Mouse (Mus musculus): ENCODE measurements at regions not wholly inside any gene's neighbourhood (a gene's known extent, or its start where the extent isn't known, plus 50 kb on each side); places are given as distances from the start of the nearest gene placed in this dataset.

GRCm38 (mm10) chr11:82618457-82618856 lies 145.7 kb downstream of the Cct6b start:
- H3K4me2 ChIP-seq (ENCODE audit: low read length), result no peak overlapping the region
- H3K9me3 ChIP-seq (ENCODE audit: control insufficient read depth, low read length), result no peaks in the 10 kb centered on the region
- ATAC-seq, result no peak

GRCm38 (mm10) chr11:82616856-82617255 lies 147.3 kb downstream of the Cct6b start:
- Histone ChIP-seq H3K4me3 (replicated peaks; ENCODE audit: low read length) (no peak overlapping the region), H3K36me3 (ENCODE audit: control insufficient read depth, insufficient read depth) (no peaks in the 10 kb centered on the region), H3K27ac (ENCODE audit: low read length) (no peak overlapping the region), H3K27me3 (replicated peaks; ENCODE audit: control insufficient read depth, insufficient read depth, low read length) (peaks cover 2% of the 10 kb centered on the region; the same call in 1 of the 2 replicates), H3K9ac (replicated peaks; ENCODE audit: low read depth, low read length) (no peak overlapping the region), H3K9me3 (ENCODE audit: control insufficient read depth, low read length) (no peaks in the 10 kb centered on the region), H3K4me2 (ENCODE audit: low read length) (no peak overlapping the region), H3K4me1 (replicated peaks; ENCODE audit: control insufficient read depth, insufficient read depth, low read length) (peaks cover 21% of the 10 kb centered on the region)
- ATAC-seq, result no peak
- 52% methylated on average over 7 of the region's 7 CpGs for WGBS

More at GRCm38 (mm10) chr11:82618457-82618856, 145.7 kb downstream of the Cct6b start:
- no peak overlapping the region for H3K9ac ChIP-seq (replicated peaks; ENCODE audit: low read depth, low read length)
- no peak overlapping the region for H3K27ac ChIP-seq (ENCODE audit: low read length)
- 3% methylated on average over 9 of the region's 9 CpGs for WGBS
- no peaks in the 10 kb centered on the region for H3K36me3 ChIP-seq (ENCODE audit: control insufficient read depth, insufficient read depth)
- peaks cover 21% of the 10 kb centered on the region for H3K4me1 ChIP-seq (replicated peaks; ENCODE audit: control insufficient read depth, insufficient read depth, low read length)
- peaks cover 2% of the 10 kb centered on the region; the same call in 1 of the 2 replicates for H3K27me3 ChIP-seq (replicated peaks; ENCODE audit: control insufficient read depth, insufficient read depth, low read length)
- no peak overlapping the region for H3K4me3 ChIP-seq (replicated peaks; ENCODE audit: low read length)

GRCm38 (mm10) chr11:82614356-82614755 lies 149.8 kb downstream of the Cct6b start:
- H3K9ac ChIP-seq (replicated peaks; ENCODE audit: low read depth, low read length), result no peak overlapping the region
- WGBS, result 95% methylated on average over 9 of the region's 9 CpGs

GRCm38 (mm10) chr11:82613503-82613902 lies 150.6 kb downstream of the Cct6b start:
- Histone ChIP-seq H3K27ac (ENCODE audit: low read length) (no peak overlapping the region), H3K9ac (replicated peaks; ENCODE audit: low read depth, low read length) (no peak overlapping the region), H3K36me3 (ENCODE audit: control insufficient read depth, insufficient read depth) (no peaks in the 10 kb centered on the region), H3K4me2 (ENCODE audit: low read length) (no peak overlapping the region), H3K9me3 (ENCODE audit: control insufficient read depth, low read length) (no peaks in the 10 kb centered on the region), H3K27me3 (replicated peaks; ENCODE audit: control insufficient read depth, insufficient read depth, low read length) (peaks cover 2% of the 10 kb centered on the region; the same call in 1 of the 2 replicates), H3K4me1 (replicated peaks; ENCODE audit: control insufficient read depth, insufficient read depth, low read length) (peaks cover 12% of the 10 kb centered on the region), H3K4me3 (replicated peaks; ENCODE audit: low read length) (no peak overlapping the region)
- ATAC-seq, result no peak
- 23% methylated on average over 6 of the region's 6 CpGs for WGBS

More at GRCm38 (mm10) chr11:82614356-82614755, 149.8 kb downstream of the Cct6b start:
- no peak overlapping the region for H3K27ac ChIP-seq (ENCODE audit: low read length)
- H3K9me3 ChIP-seq (ENCODE audit: control insufficient read depth, low read length), result no peaks in the 10 kb centered on the region
- peaks cover 2% of the 10 kb centered on the region; the same call in 1 of the 2 replicates for H3K27me3 ChIP-seq (replicated peaks; ENCODE audit: control insufficient read depth, insufficient read depth, low read length)
- H3K4me2 ChIP-seq (ENCODE audit: low read length), result no peak overlapping the region
- H3K4me3 ChIP-seq (replicated peaks; ENCODE audit: low read length), result no peak overlapping the region
- ATAC-seq, result no peak
- H3K4me1 ChIP-seq (replicated peaks; ENCODE audit: control insufficient read depth, insufficient read depth, low read length), result peaks cover 13% of the 10 kb centered on the region
- H3K36me3 ChIP-seq (ENCODE audit: control insufficient read depth, insufficient read depth), result no peaks in the 10 kb centered on the region

- ATAC-seq, result no peak
- Histone ChIP-seq H3K4me3 (replicated peaks; ENCODE audit: low read length) (no peak overlapping the region), H3K36me3 (ENCODE audit: control insufficient read depth, insufficient read depth) (no peaks in the 10 kb centered on the region), H3K9me3 (ENCODE audit: control insufficient read depth, low read length) (no peaks in the 10 kb centered on the region), H3K27ac (ENCODE audit: low read length) (no peak overlapping the region), H3K9ac (replicated peaks; ENCODE audit: low read depth, low read length) (no peak overlapping the region), H3K4me1 (replicated peaks; ENCODE audit: control insufficient read depth, insufficient read depth, low read length) (peaks cover 3% of the 10 kb centered on the region), H3K27me3 (replicated peaks; ENCODE audit: control insufficient read depth, insufficient read depth, low read length) (no peaks in the 10 kb centered on the region), H3K4me2 (ENCODE audit: low read length) (no peak overlapping the region)
Measured at GRCm38 (mm10) chr11:82612026-82612425, 152.1 kb downstream of the Cct6b start.

GRCm38 (mm10) chr11:82608963-82609362 lies 155.2 kb downstream of the Cct6b start:
- ATAC-seq, result no peak
- WGBS, result 44% methylated on average over 1 of the region's 1 CpGs

GRCm38 (mm10) chr11:82607661-82608060 lies 156.5 kb downstream of the Cct6b start:
- no peak overlapping the region for H3K4me2 ChIP-seq (ENCODE audit: low read length)
- no peaks in the 10 kb centered on the region for H3K9me3 ChIP-seq (ENCODE audit: control insufficient read depth, low read length)

More at GRCm38 (mm10) chr11:82608963-82609362, 155.2 kb downstream of the Cct6b start:
- Histone ChIP-seq H3K4me3 (replicated peaks; ENCODE audit: low read length) (no peak overlapping the region), H3K9me3 (ENCODE audit: control insufficient read depth, low read length) (no peaks in the 10 kb centered on the region), H3K9ac (replicated peaks; ENCODE audit: low read depth, low read length) (no peak overlapping the region), H3K4me2 (ENCODE audit: low read length) (no peak overlapping the region), H3K27me3 (replicated peaks; ENCODE audit: control insufficient read depth, insufficient read depth, low read length) (no peaks in the 10 kb centered on the region), H3K4me1 (replicated peaks; ENCODE audit: control insufficient read depth, insufficient read depth, low read length) (no peaks in the 10 kb centered on the region), H3K36me3 (ENCODE audit: control insufficient read depth, insufficient read depth) (no peaks in the 10 kb centered on the region), H3K27ac (ENCODE audit: low read length) (no peak overlapping the region)

GRCm38 (mm10) chr11:82604251-82604835 lies 159.8 kb downstream of the Cct6b start:
- WGBS, result 85% methylated on average over 7 of the region's 7 CpGs
- H3K4me1 ChIP-seq (replicated peaks; ENCODE audit: control insufficient read depth, insufficient read depth, low read length), result peaks cover 8% of the 10 kb centered on the region; the same call in 1 of the 2 replicates

More at GRCm38 (mm10) chr11:82607661-82608060, 156.5 kb downstream of the Cct6b start:
- 76% methylated on average over 5 of the region's 5 CpGs for WGBS
- Histone ChIP-seq H3K27me3 (replicated peaks; ENCODE audit: control insufficient read depth, insufficient read depth, low read length) (no peaks in the 10 kb centered on the region), H3K27ac (ENCODE audit: low read length) (no peak overlapping the region), H3K4me3 (replicated peaks; ENCODE audit: low read length) (no peak overlapping the region), H3K9ac (replicated peaks; ENCODE audit: low read depth, low read length) (no peak overlapping the region), H3K4me1 (replicated peaks; ENCODE audit: control insufficient read depth, insufficient read depth, low read length) (peaks cover 7% of the 10 kb centered on the region; the same call in 1 of the 2 replicates), H3K36me3 (ENCODE audit: control insufficient read depth, insufficient read depth) (no peaks in the 10 kb centered on the region)
- ATAC-seq, result no peak

GRCm38 (mm10) chr11:82602818-82603217 lies 161.3 kb downstream of the Cct6b start:
- Histone ChIP-seq H3K36me3 (ENCODE audit: control insufficient read depth, insufficient read depth) (no peaks in the 10 kb centered on the region), H3K9me3 (ENCODE audit: control insufficient read depth, low read length) (no peaks in the 10 kb centered on the region), H3K4me1 (replicated peaks; ENCODE audit: control insufficient read depth, insufficient read depth, low read length) (peaks cover 8% of the 10 kb centered on the region; the same call in 1 of the 2 replicates), H3K9ac (replicated peaks; ENCODE audit: low read depth, low read length) (no peak overlapping the region), H3K27me3 (replicated peaks; ENCODE audit: control insufficient read depth, insufficient read depth, low read length) (no peaks in the 10 kb centered on the region), H3K27ac (ENCODE audit: low read length) (no peak overlapping the region), H3K4me3 (replicated peaks; ENCODE audit: low read length) (no peak overlapping the region), H3K4me2 (ENCODE audit: low read length) (no peak overlapping the region)
- 22% methylated on average over 11 of the region's 11 CpGs for WGBS
- no peak; the same call in 1 of the 2 replicates for ATAC-seq

More at GRCm38 (mm10) chr11:82604251-82604835, 159.8 kb downstream of the Cct6b start:
- Histone ChIP-seq H3K4me2 (ENCODE audit: low read length) (no peak overlapping the region), H3K4me3 (replicated peaks; ENCODE audit: low read length) (no peak overlapping the region), H3K36me3 (ENCODE audit: control insufficient read depth, insufficient read depth) (no peaks in the 10 kb centered on the region), H3K27ac (ENCODE audit: low read length) (no peak overlapping the region), H3K9ac (replicated peaks; ENCODE audit: low read depth, low read length) (no peak overlapping the region), H3K9me3 (ENCODE audit: control insufficient read depth, low read length) (no peaks in the 10 kb centered on the region), H3K27me3 (replicated peaks; ENCODE audit: control insufficient read depth, insufficient read depth, low read length) (no peaks in the 10 kb centered on the region)
- no peak for ATAC-seq

Data from forebrain, embryonic 16.5 days (tissue).